Mouse (Mus musculus): Measurements from ENCODE around the gene Kcnab1. TPM values are rescaled to one million over a fixed set of nuclear protein-coding genes. Genes with fewer than 3 reads are reported as not detected.

The Kcnab1 gene
- polyA plus RNA-seq, 1 experiment from 2014 or later: 6.2 TPM

DNA sequence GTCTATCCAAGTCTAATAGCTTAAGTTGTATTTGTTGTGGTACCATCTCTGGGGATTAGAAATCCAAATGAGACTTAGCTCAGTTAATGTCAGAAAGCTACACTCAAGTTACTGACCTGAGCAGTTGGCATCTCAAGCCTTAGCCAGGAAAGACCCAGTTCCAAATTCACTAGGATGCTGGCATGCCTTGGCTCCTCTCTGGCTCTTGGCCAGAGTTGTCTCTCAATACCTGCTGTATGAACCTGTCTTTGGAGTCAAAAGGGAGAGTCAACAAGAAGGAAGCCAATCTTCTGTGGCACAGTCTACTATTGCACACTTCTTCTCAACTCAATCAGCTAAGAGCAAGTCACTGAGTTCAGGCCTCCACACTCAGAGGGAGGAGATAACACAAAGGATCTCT, 67.7 kb downstream of the Kcnab1 start:
- no peak overlapping the region for H3K4me2 ChIP-seq (ENCODE audit: low read length)
- no peak for ATAC-seq (ENCODE audit: low FRiP score, low TSS enrichment)
- no peak overlapping the region for H3K9ac ChIP-seq (replicated peaks; ENCODE audit: low read length)
- H3K4me1 ChIP-seq (ENCODE audit: control insufficient read depth, insufficient read depth, low read length): no peaks in the 10 kb centered on the region
- H3K27me3 ChIP-seq (ENCODE audit: control insufficient read depth, insufficient read depth, low read length): no peaks in the 10 kb centered on the region
- no peak overlapping the region for H3K27ac ChIP-seq (replicated peaks; ENCODE audit: low read depth, low read length)
- DNase-seq: no peak
- H3K36me3 ChIP-seq (ENCODE audit: control insufficient read depth, insufficient read depth, low read length): no peaks in the 10 kb centered on the region
- H3K9me3 ChIP-seq (ENCODE audit: control insufficient read depth, low read length): no peaks in the 10 kb centered on the region
- H3K4me3 ChIP-seq (replicated peaks; ENCODE audit: low read depth, low read length): no peak overlapping the region

- ATAC-seq (ENCODE audit: low FRiP score, low TSS enrichment) (no peak), DNase-seq (no peak)
- no peak overlapping the region for H3K4me2 ChIP-seq (ENCODE audit: low read length)
- no peaks in the 10 kb centered on the region for H3K4me1 ChIP-seq (ENCODE audit: control insufficient read depth, insufficient read depth, low read length)
- H3K27me3 ChIP-seq (ENCODE audit: control insufficient read depth, insufficient read depth, low read length): no peaks in the 10 kb centered on the region
- H3K27ac ChIP-seq (replicated peaks; ENCODE audit: low read depth, low read length): no peak overlapping the region
- H3K9ac ChIP-seq (replicated peaks; ENCODE audit: low read length): no peak overlapping the region
- H3K9me3 ChIP-seq (ENCODE audit: control insufficient read depth, low read length): no peaks in the 10 kb centered on the region
- WGBS: 76% methylated on average over 7 of the region's 7 CpGs
- no peak overlapping the region for H3K4me3 ChIP-seq (replicated peaks; ENCODE audit: low read depth, low read length)
- H3K36me3 ChIP-seq (ENCODE audit: control insufficient read depth, insufficient read depth, low read length): no peaks in the 10 kb centered on the region
Observed at GRCm38 (mm10) chr3:65187833-65188698, 78.9 kb downstream of the Kcnab1 start.

GRCm38 (mm10) chr3:65200611-65201010, 91.4 kb downstream of the Kcnab1 start:
- DNase-seq: no peak
- Histone ChIP-seq H3K9me3 (ENCODE audit: control insufficient read depth, low read length) (no peaks in the 10 kb centered on the region), H3K9ac (replicated peaks; ENCODE audit: low read length) (no peak overlapping the region), H3K4me3 (replicated peaks; ENCODE audit: low read depth, low read length) (no peak overlapping the region), H3K27me3 (ENCODE audit: control insufficient read depth, insufficient read depth, low read length) (no peaks in the 10 kb centered on the region), H3K4me2 (ENCODE audit: low read length) (no peak overlapping the region), H3K36me3 (ENCODE audit: control insufficient read depth, insufficient read depth, low read length) (no peaks in the 10 kb centered on the region), H3K4me1 (ENCODE audit: control insufficient read depth, insufficient read depth, low read length) (peaks cover 10% of the 10 kb centered on the region), H3K27ac (replicated peaks; ENCODE audit: low read depth, low read length) (no peak overlapping the region)
- 85% methylated on average over 1 of the region's 1 CpGs for WGBS
- ATAC-seq (ENCODE audit: low FRiP score, low TSS enrichment): no peak

- no peak overlapping the region for H3K4me2 ChIP-seq (ENCODE audit: low read length)
- H3K9ac ChIP-seq (replicated peaks; ENCODE audit: low read length): no peak overlapping the region
- no peaks in the 10 kb centered on the region for H3K9me3 ChIP-seq (ENCODE audit: control insufficient read depth, low read length)
- H3K4me3 ChIP-seq (replicated peaks; ENCODE audit: low read depth, low read length): no peak overlapping the region
- no peak overlapping the region for H3K27ac ChIP-seq (replicated peaks; ENCODE audit: low read depth, low read length)
- WGBS: 38% methylated on average over 8 of the region's 8 CpGs
- peaks cover 11% of the 10 kb centered on the region for H3K4me1 ChIP-seq (ENCODE audit: control insufficient read depth, insufficient read depth, low read length)
- no peaks in the 10 kb centered on the region for H3K27me3 ChIP-seq (ENCODE audit: control insufficient read depth, insufficient read depth, low read length)
- no peaks in the 10 kb centered on the region for H3K36me3 ChIP-seq (ENCODE audit: control insufficient read depth, insufficient read depth, low read length)
- ATAC-seq (ENCODE audit: low FRiP score, low TSS enrichment): no peak
- peak; percentile 20 for DNase-seq
Observed at GRCm38 (mm10) chr3:65203361-65204117, 94.4 kb downstream of the Kcnab1 start.

GRCm38 (mm10) chr3:65204356-65205075, 95.3 kb downstream of the Kcnab1 start:
- DNase-seq (no peak), ATAC-seq (ENCODE audit: low FRiP score, low TSS enrichment) (no peak)
- Histone ChIP-seq H3K36me3 (ENCODE audit: control insufficient read depth, insufficient read depth, low read length) (no peaks in the 10 kb centered on the region), H3K27ac (replicated peaks; ENCODE audit: low read depth, low read length) (no peak overlapping the region), H3K9me3 (ENCODE audit: control insufficient read depth, low read length) (no peaks in the 10 kb centered on the region), H3K27me3 (ENCODE audit: control insufficient read depth, insufficient read depth, low read length) (no peaks in the 10 kb centered on the region), H3K4me1 (ENCODE audit: control insufficient read depth, insufficient read depth, low read length) (peaks cover 11% of the 10 kb centered on the region), H3K9ac (replicated peaks; ENCODE audit: low read length) (no peak overlapping the region), H3K4me2 (ENCODE audit: low read length) (no peak overlapping the region), H3K4me3 (replicated peaks; ENCODE audit: low read depth, low read length) (no peak overlapping the region)
- 40% methylated on average over 6 of the region's 6 CpGs for WGBS

GRCm38 (mm10) chr3:65205539-65206020, 96.4 kb downstream of the Kcnab1 start:
- DNase-seq (peak; percentile 54), ATAC-seq (ENCODE audit: low FRiP score, low TSS enrichment) (peak; percentile 62; the same call in 1 of the 2 replicates)
- no peak overlapping the region for H3K27ac ChIP-seq (replicated peaks; ENCODE audit: low read depth, low read length)

DNA sequence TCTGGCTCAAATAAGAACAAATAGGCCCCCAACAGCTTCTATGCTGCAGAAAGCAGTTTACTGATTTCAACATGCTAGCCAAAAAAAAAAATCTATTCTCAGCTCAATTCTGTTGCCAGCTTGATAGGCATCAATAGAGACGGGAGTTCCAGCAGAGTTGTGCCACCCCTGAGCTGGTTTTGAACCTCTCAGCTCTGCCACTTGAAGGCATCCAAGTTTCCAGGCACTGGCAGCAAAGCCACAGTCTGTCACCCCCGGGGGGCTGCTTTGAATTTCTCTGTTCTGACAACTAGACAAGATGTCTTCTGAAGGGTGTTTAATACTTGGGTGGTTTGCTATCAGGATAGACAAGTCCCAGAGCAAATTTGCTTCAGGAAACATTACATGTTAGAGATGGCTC, 104.5 kb downstream of the Kcnab1 start:
- Histone ChIP-seq H3K9ac (replicated peaks; ENCODE audit: low read length) (no peak overlapping the region), H3K27me3 (ENCODE audit: control insufficient read depth, insufficient read depth, low read length) (no peaks in the 10 kb centered on the region), H3K4me1 (ENCODE audit: control insufficient read depth, insufficient read depth, low read length) (no peaks in the 10 kb centered on the region), H3K27ac (replicated peaks; ENCODE audit: low read depth, low read length) (no peak overlapping the region), H3K4me3 (replicated peaks; ENCODE audit: low read depth, low read length) (no peak overlapping the region), H3K9me3 (ENCODE audit: control insufficient read depth, low read length) (no peaks in the 10 kb centered on the region), H3K4me2 (ENCODE audit: low read length) (no peak overlapping the region), H3K36me3 (ENCODE audit: control insufficient read depth, insufficient read depth, low read length) (no peaks in the 10 kb centered on the region)
- DNase-seq: no peak
- no peak for ATAC-seq (ENCODE audit: low FRiP score, low TSS enrichment)
- WGBS: 78% methylated on average over 2 of the region's 2 CpGs

More at GRCm38 (mm10) chr3:65205539-65206020, 96.4 kb downstream of the Kcnab1 start:
- Histone ChIP-seq H3K9me3 (ENCODE audit: control insufficient read depth, low read length) (no peaks in the 10 kb centered on the region), H3K36me3 (ENCODE audit: control insufficient read depth, insufficient read depth, low read length) (no peaks in the 10 kb centered on the region), H3K9ac (replicated peaks; ENCODE audit: low read length) (no peak overlapping the region), H3K4me3 (replicated peaks; ENCODE audit: low read depth, low read length) (no peak overlapping the region), H3K27me3 (ENCODE audit: control insufficient read depth, insufficient read depth, low read length) (no peaks in the 10 kb centered on the region), H3K4me2 (ENCODE audit: low read length) (no peak overlapping the region), H3K4me1 (ENCODE audit: control insufficient read depth, insufficient read depth, low read length) (peaks cover 11% of the 10 kb centered on the region)
- 39% methylated on average over 8 of the region's 8 CpGs for WGBS

- 83% methylated on average over 2 of the region's 2 CpGs for WGBS
- Histone ChIP-seq H3K4me2 (ENCODE audit: low read length) (no peak overlapping the region), H3K27ac (replicated peaks; ENCODE audit: low read depth, low read length) (no peak overlapping the region), H3K27me3 (ENCODE audit: control insufficient read depth, insufficient read depth, low read length) (no peaks in the 10 kb centered on the region), H3K36me3 (ENCODE audit: control insufficient read depth, insufficient read depth, low read length) (no peaks in the 10 kb centered on the region), H3K9me3 (ENCODE audit: control insufficient read depth, low read length) (no peaks in the 10 kb centered on the region), H3K4me1 (ENCODE audit: control insufficient read depth, insufficient read depth, low read length) (no peaks in the 10 kb centered on the region), H3K9ac (replicated peaks; ENCODE audit: low read length) (no peak overlapping the region), H3K4me3 (replicated peaks; ENCODE audit: low read depth, low read length) (no peak overlapping the region)
- DNase-seq (no peak), ATAC-seq (ENCODE audit: low FRiP score, low TSS enrichment) (no peak)
Observed at GRCm38 (mm10) chr3:65214635-65215034, 105.5 kb downstream of the Kcnab1 start.
